Mouse (Mus musculus) myocyte (in vitro differentiated cells): ENCODE results near the gene Arl13b.

Source experiments
- CEBPB ChIP-seq: IDR thresholded peaks from 2 replicates; pipeline ENCODE4 v1.6.1; 2011; ENCODE audit warnings: mild to moderate bottlenecking, moderate library complexity; ENCODE audit not compliant: poor library complexity, insufficient read depth, severe bottlenecking
- E2F4 ChIP-seq: IDR thresholded peaks from one replicate; pipeline ENCODE4 v1.6.1; 2011; ENCODE audit warnings: mild to moderate bottlenecking, control low read depth, moderate library complexity; ENCODE audit not compliant: insufficient read depth
- MAX ChIP-seq: IDR thresholded peaks from one replicate; pipeline ENCODE4 v1.6.1; 2011; ENCODE audit warnings: low read depth, mild to moderate bottlenecking, control low read depth
- MYOD1 ChIP-seq, 3 experiments: IDR thresholded peaks; one replicate each; pipeline ENCODE4 v1.6.1; 2011; ENCODE audit warnings: control low read depth in 2 of 3, low read depth in 2 of 3, mild to moderate bottlenecking in 2 of 3, moderate library complexity in 1 of 3; ENCODE audit not compliant: insufficient read length in 2 of 3, control insufficient read depth in 1 of 3
- MYOG ChIP-seq, 3 experiments: IDR thresholded peaks; one replicate each; pipeline ENCODE4 v1.6.1; 2011; ENCODE audit warnings: control low read depth in 2 of 3, low read depth in 2 of 3, mild to moderate bottlenecking in 2 of 3; ENCODE audit not compliant: insufficient read length in 2 of 3, control insufficient read depth in 1 of 3, insufficient read depth in 1 of 3
- POLR2A ChIP-seq: IDR thresholded peaks from one replicate; pipeline ENCODE4 v1.6.1; 2011; ENCODE audit warnings: low read depth, mild to moderate bottlenecking, control low read depth, moderate library complexity; ENCODE audit not compliant: insufficient read length
- POLR2AphosphoS2 ChIP-seq: IDR thresholded peaks from one replicate; pipeline ENCODE4 v1.6.1; 2011; ENCODE audit warnings: low read depth, control low read depth; ENCODE audit not compliant: insufficient read length
- REST ChIP-seq: IDR thresholded peaks from one replicate; pipeline ENCODE4 v1.6.1; 2011; ENCODE audit warnings: mild to moderate bottlenecking, control low read depth, moderate library complexity; ENCODE audit not compliant: insufficient read depth, insufficient read length
- SRF ChIP-seq: IDR thresholded peaks from one replicate; pipeline ENCODE4 v1.6.1; 2011; ENCODE audit warnings: low read depth; ENCODE audit not compliant: control insufficient read depth, insufficient read length
- TCF12 ChIP-seq: IDR thresholded peaks from one replicate; pipeline ENCODE4 v1.6.1; 2011; ENCODE audit warnings: mild to moderate bottlenecking, control low read depth; ENCODE audit not compliant: poor library complexity, insufficient read depth, severe bottlenecking
- USF1 ChIP-seq: IDR thresholded peaks from one replicate; pipeline ENCODE4 v1.6.1; 2011; ENCODE audit warnings: low read depth, mild to moderate bottlenecking, control low read depth, moderate library complexity

GRCm38 (mm10) chr16:62776034-62776433, 70.8 kb downstream of the Arl13b start:
- no peak for TF ChIP-seq SRF
- TF ChIP-seq POLR2A: no peak
- TF ChIP-seq MYOG (IDR thresholded peaks at IDR 0.05; ENCODE audit: control insufficient read depth in 1 of 3, insufficient read depth in 1 of 3, insufficient read length in 2 of 3, low read depth in 2 of 3): no peak
- no peak for TF ChIP-seq MYOD1 (IDR thresholded peaks at IDR 0.05; ENCODE audit: control insufficient read depth in 1 of 3, insufficient read length in 2 of 3, low read depth in 2 of 3)
- TF ChIP-seq POLR2AphosphoS2: no peak
- no peak for TF ChIP-seq USF1
- no peak for TF ChIP-seq TCF12
- TF ChIP-seq MAX: no peak
- TF ChIP-seq REST: no peak
- no peak for TF ChIP-seq E2F4
- no peak for TF ChIP-seq CEBPB
